Mouse (Mus musculus): Measurements from ENCODE around the gene Tmem221. TPM values are rescaled to one million over a fixed set of nuclear protein-coding genes. Genes with fewer than 3 reads are reported as not detected.
A peak's percentile ranks its signal among the peaks of the same experiment; 100 is the strongest.
"Not testable (repeated sequence)": the region's sequence is repeated elsewhere in the genome, so short reads cannot be mapped to it uniquely, and the experiment has no call there.

The Tmem221 gene
- total RNA-seq, 2 experiments from 2014 or later, result 0.27 TPM; not detected in 1

DNA sequence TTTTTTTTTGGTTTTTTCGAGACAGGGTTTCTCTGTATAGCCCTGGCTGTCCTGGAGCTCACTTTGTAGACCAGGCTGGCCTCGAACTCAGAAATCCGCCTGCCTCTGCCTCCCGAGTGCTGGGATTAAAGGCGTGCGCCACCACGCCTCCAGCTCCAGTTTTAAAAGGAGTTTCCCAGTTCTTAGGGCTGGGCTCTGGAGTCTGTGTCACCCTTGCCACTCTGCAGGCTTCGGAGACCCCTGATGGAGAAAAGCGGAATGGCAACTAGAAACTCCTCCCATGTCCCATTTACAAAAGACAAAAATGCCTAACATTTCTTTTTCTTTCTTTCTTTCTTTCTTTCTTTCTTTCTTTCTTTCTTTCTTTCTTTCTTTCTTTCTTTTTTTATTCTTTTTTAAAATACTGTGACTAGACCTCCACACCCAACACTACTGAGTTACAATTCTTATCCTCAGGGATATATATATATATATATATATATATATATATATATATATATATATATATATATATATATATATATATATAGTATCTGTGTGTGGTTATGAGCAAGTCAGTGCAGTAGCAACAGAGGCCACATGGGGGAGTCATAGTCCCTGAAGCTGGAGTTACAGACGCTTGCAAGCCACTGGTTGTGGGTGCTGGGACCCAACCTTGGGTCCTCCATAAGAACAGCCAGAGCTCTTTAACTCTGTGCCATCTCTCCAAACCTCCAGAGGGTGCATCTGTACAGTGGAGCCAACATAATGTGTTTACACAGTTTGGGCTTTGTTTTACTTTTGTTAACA, 39.4 kb downstream of the Tmem221 start:
- intact Hi-C loops (cut with DNase I), result not testable (repeated sequence)
- peak; percentile 79 to 82 for DNase-seq

DNA sequence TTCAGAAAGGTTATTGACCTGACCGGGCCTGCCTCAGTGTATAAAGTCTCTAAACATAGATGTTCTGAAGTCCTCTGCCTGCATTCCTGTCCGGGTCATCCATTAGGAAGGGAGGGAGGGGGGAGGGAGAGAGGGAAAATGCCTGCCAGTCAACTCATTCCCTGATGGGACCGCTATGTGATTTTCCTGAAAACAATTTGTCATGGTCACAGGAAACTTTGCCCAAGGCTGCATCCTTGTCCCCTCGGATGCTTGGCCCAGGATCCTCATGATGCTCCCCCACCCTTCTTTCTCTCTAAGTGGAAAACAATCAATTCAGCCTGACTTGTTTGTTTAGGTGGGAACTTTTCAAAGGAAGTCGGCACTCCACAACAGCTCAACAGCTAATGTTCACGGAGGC, 41.9 kb downstream of the Tmem221 start:
- intact Hi-C loops (cut with DNase I), result loop anchor here (1.0 kb wide), 1 partner anchor 21 kb away; no protein-coding TSS in a partner anchor

DNA sequence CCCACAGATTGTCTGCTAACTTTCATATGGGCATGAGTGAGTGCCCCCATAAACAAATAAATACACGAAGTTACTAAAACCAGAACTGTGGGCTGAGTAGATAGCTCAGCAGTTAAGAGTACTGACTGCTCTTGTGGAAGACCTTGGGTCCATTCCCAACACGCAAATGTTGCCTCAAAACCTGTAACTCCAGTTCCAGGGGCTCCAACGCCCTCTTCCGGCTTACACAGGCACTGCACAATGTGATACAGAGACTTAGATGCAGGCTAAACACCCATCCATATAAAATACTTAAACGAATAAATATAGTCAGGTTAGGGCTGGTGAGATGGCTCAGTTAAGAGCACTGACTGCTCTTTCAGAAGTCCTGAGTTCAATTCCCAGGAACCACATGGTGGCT, 43.6 kb downstream of the Tmem221 start:
- DNase-seq, result no peak
- intact Hi-C loops (cut with DNase I), result no loop called here

More for the DNA sequence above, 41.9 kb downstream of the Tmem221 start:
- no peak for DNase-seq

DNA sequence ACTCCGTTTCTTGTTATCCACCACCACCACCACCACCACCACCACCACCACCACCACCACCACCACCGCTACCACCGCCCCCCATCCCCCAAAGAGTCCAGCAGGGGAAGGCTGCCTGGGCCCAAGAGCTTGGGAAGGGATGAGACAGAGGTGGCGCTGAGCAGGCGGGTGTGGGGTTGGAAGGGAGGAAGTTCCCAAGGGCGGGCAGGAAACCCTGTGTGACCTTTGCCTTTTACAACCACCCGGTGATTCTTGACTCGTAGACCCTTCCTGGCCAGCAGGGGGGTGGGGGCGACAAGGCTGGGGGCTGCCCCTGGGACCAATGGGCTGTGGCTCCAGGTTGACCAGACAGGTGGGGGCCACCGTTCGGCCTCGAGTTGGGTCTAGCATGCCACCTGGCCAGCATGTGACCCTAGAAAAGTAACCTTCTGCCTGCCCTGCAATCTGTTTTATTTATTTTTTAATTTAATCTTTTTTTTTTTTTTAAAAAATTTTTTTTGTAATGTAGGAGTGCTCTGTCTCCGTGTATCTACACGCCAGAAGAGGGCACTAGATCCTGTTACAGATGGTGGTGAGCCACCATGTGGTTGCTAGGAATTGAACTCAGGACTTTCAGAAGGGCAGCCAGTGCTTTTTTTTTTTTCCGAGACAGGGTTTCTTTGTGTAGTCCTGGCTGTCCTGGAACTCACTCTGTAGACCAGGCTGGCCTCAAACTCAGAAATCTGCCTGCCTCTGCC, 45.5 kb downstream of the Tmem221 start:
- intact Hi-C loops (cut with DNase I), result no loop called here
- DNase-seq, result no peak

DNA sequence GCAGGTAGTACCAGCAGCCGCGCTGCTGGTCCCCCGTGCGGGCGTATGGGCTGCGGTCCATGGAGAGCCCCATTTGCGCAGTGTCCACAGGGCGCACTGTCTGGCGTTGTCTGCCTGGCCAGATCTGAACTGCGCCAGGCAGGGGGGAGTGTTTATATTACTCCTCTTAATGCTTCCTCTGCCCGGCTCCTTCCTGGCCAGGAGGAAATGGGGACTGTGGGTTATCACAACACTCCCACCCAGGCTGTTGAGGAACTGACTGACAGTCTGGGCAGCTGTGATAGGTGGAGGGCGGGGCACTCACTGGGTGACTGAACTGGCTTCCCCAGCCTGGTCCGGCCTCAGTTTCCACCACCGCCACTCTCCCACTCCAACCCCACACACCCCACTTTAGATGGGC, 47.0 kb downstream of the Tmem221 start, which contains the start of gene Plvap:
Gene Plvap, minus strand, starts transcription at position 109 of the 400 bp plus-strand sequence.
- DNase-seq, result no peak
- intact Hi-C loops (cut with DNase I), result no loop called here

DNA sequence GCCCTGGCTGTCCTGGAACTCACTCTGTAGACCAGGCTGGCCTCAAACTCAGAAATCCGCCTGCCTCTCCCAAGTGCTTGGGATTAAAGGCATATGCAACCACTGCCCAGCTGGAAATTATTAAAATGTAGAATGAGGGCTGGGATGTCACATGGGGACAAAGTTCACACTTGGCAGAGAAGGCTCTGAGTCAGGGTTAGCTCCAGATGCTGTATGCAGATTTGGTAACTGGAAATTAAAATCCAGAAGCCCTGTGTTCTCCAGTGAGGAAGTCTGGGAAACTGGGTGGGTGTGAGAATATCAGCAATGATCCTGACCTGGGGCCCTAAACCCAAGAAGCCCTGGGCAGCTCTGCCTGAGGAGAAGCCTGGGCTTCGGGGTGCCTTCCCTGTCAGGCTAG, 49.4 kb downstream of the Tmem221 start:
- intact Hi-C loops (cut with DNase I), result no loop called here
- DNase-seq, result peak in 1 of 2 experiments; percentile 26

DNA sequence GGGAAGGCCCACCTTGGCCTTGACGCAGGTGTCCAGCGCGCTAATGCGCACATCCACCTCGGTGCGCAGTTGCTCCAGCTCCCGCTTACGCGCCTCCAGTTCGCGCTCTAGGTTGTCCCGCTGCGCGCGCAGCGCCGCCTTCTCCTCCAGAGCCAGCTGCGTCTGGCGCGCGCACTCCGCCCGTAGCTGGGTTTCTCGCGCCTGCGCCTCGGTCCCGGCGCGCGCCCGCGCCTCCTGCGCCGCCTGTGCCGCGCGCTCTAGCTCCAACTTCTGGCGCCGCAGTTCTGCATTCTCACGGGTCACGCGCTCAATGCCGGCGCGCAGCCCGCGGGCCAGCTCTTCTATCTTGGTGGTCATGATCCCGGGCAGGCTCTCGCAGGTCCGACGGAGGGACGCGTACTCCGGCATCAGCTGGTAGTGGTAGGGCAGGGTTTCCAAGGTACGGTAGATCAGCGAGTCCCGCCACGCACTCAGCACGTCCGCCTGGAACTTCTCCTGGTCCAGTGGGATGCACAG, 51.0 kb downstream of the Tmem221 start:
- intact Hi-C loops (cut with DNase I), result no loop called here

DNA sequence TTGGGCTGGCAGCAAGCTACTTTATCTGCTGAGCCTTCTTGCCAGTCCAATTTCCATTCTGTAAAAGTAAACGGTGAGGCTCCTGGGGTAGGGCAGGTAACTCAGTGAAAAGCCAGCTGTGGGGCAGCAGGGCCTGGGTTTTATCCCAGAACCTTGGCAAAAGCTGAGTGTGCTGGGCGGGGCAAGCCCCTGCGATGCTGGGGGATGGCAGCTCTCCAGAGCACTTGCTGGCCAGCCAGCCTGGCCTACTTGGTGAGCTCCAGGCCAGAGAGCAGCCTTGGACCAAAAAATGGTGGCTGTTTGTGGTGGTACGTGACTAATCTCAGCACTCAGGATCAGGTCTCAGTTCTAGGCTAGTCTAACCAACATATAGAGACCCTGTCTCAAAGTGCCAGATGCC, 52.7 kb downstream of the Tmem221 start:
- intact Hi-C loops (cut with DNase I), result no loop called here
- DNase-seq, result peak; percentile 43 to 60

More for the DNA sequence above, 51.0 kb downstream of the Tmem221 start:
- peak; percentile 86 to 88 for DNase-seq

DNA sequence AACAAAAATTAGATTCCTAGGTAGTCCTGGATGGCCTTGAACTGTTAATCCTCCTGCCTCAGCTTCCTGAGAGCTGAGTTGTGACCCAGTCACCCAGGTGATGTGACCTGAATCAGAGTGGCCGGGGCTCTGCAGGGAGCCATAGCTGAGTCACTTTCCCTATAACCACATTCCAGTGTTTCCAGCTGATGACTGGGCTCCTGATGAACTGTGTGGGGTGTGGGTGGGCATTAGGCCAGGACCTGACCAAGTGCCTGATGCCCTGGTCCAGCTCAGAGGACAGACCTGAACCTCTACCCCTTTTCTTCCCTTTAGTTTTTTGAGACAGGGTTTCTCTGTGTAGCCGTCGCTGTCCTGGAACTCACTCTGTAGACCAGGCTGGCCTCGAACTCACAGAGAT, 53.3 kb downstream of the Tmem221 start:
- DNase-seq, result no peak
- intact Hi-C loops (cut with DNase I), result no loop called here

DNA sequence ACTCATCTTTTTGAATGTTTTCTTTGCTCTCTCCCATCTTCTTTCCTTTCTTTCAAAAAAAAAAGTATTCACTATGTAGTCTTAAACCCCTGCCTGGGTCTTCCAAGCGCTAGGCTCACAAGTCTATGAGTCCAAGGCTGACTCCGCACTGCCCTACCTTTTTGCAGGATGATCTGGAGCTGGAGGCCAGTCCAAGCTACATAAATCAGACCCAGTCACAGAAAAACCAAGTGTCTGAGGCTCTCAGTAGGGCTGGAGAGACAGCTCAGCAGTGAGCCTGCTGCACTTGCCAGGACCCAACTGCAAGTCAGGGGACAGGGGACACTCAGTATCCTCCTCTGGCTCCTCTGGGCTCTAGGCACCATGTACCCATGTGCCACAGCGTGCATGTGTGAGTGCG, 54.3 kb downstream of the Tmem221 start:
- intact Hi-C loops (cut with DNase I), result no loop called here
- DNase-seq, result no peak

Other genes with a start within 250 kb of the Tmem221 start
- gene Use1, start 192.0 kb downstream of the Tmem221 start, total RNA-seq (2021), result 100 to 1,000 TPM; 110 to 116 TPM
- 10 to 100 TPM; 10.8 to 11.3 TPM for gene Ocel1, start 187.6 kb downstream of the Tmem221 start, total RNA-seq (2021)
- 10 to 100 TPM; 57.8 to 60.1 TPM for gene Nr2f6, start 176.9 kb downstream of the Tmem221 start, total RNA-seq (2021)
- gene Ushbp1, start 163.1 kb downstream of the Tmem221 start, total RNA-seq (2021), result 10 to 100 TPM; 38.0 to 42.7 TPM
- 10 to 100 TPM; 65.1 to 65.7 TPM for gene Babam1, start 162.0 kb downstream of the Tmem221 start, total RNA-seq (2021)
- gene Ankle1, start 152.9 kb downstream of the Tmem221 start, total RNA-seq (2021), result 1 to 10 TPM; 2.8 to 3.4 TPM
- 10 to 100 TPM; 31.7 to 34.6 TPM for gene Abhd8, start 95.2 kb downstream of the Tmem221 start, total RNA-seq (2021)
- 100 to 1,000 TPM; 103 to 116 TPM for gene Mrpl34, start 93.9 kb downstream of the Tmem221 start, total RNA-seq (2021)
- gene Dda1, start 89.7 kb downstream of the Tmem221 start, total RNA-seq (2021), result 10 to 100 TPM; 37.8 to 39.1 TPM
- 10 to 100 TPM; 14.6 to 15.3 TPM for gene Ano8, start 72.9 kb downstream of the Tmem221 start, total RNA-seq (2021)
- gene Gtpbp3, start 70.8 kb downstream of the Tmem221 start, total RNA-seq (2021), result 10 to 100 TPM; 19.7 to 22.1 TPM
- gene Plvap, start 47.1 kb downstream of the Tmem221 start, total RNA-seq (2021), result 10 to 100 TPM; 21.8 to 22.0 TPM
- under 1 TPM in 1 of 2 experiments, not detected in 1; 0.17 TPM for gene Ccdc194, start 33.2 kb downstream of the Tmem221 start, total RNA-seq (2021)
- gene Bst2, start 21.4 kb downstream of the Tmem221 start, total RNA-seq (2021), result 10 to 100 TPM; 13.0 to 13.5 TPM
- 10 to 100 TPM; 30.2 to 32.5 TPM for gene Mvb12a, start 15.9 kb downstream of the Tmem221 start, total RNA-seq (2021)
- under 1 TPM in 1 of 2 experiments, not detected in 1; 0.12 TPM for gene Nxnl1, start 7.7 kb upstream of the Tmem221 start, total RNA-seq (2021)
- 100 to 1,000 TPM; 118 to 120 TPM for gene Slc27a1, start 10.0 kb upstream of the Tmem221 start, total RNA-seq (2021)
- 10 to 100 TPM; 78.8 to 87.3 TPM for gene Pgls, start 33.3 kb upstream of the Tmem221 start, total RNA-seq (2021)
- 1 to 10 TPM in 1 of 2 experiments, under 1 TPM in 1; 0.81 to 1.3 TPM for gene Fam129c, start 38.8 kb upstream of the Tmem221 start, total RNA-seq (2021)
- 10 to 100 TPM; 46.3 to 54.9 TPM for gene Colgalt1, start 52.1 kb upstream of the Tmem221 start, total RNA-seq (2021)
- gene Unc13a, start 112.9 kb upstream of the Tmem221 start, total RNA-seq (2021), result 1 to 10 TPM; 1.1 to 1.5 TPM
- gene Jak3, start 117.4 kb upstream of the Tmem221 start, total RNA-seq (2021), result 10 to 100 TPM; 14.3 to 15.0 TPM
- gene Insl3, start 130.3 kb upstream of the Tmem221 start, total RNA-seq (2021), result 1 to 10 TPM; 5.1 to 5.4 TPM
- 10 to 100 TPM; 12.0 to 12.2 TPM for gene B3gnt3, start 142.9 kb upstream of the Tmem221 start, total RNA-seq (2021)
- gene Fcho1, start 166.8 kb upstream of the Tmem221 start, total RNA-seq (2021), result 1 to 10 TPM; 1.3 to 2.4 TPM

Data from heart, postnatal 10 days (tissue).